Mouse (Mus musculus) ES-Bruce4 (cell line): ENCODE data around the gene Mllt3. TPM values are rescaled to one million over a fixed set of nuclear protein-coding genes. Genes with fewer than 3 reads are reported as not detected.

Experiments used
- H3K27ac ChIP-seq: 2 replicates; pipeline ENCODE4 v1.5.1; 2012; ENCODE audit warnings: low read length, inconsistent platforms; ENCODE audit not compliant: insufficient read depth
- H3K27me3 ChIP-seq: 2 replicates; pipeline ENCODE4 v1.6.1; 2012; ENCODE audit warnings: mild to moderate bottlenecking, low read length, inconsistent platforms; ENCODE audit not compliant: control insufficient read depth, poor library complexity, insufficient read depth, severe bottlenecking
- H3K36me3 ChIP-seq: 2 replicates; pipeline ENCODE4 v1.6.1; 2012; ENCODE audit warnings: inconsistent platforms, mild to moderate bottlenecking, low read length, moderate library complexity; ENCODE audit not compliant: control insufficient read depth, poor library complexity, insufficient read depth, severe bottlenecking
- H3K4me1 ChIP-seq: one replicate; pipeline ENCODE4 v1.8.1; 2011; ENCODE audit warnings: low read length; ENCODE audit not compliant: control insufficient read depth, insufficient read depth
- H3K4me3 ChIP-seq: 2 replicates; pipeline ENCODE4 v1.5.1; 2011; ENCODE audit warnings: low read depth, mild to moderate bottlenecking, low read length
- H3K9ac ChIP-seq: 2 replicates; pipeline ENCODE4 v1.6.1; 2012; ENCODE audit warnings: low read depth, mild to moderate bottlenecking, inconsistent platforms; ENCODE audit not compliant: poor library complexity, severe bottlenecking
- H3K9me3 ChIP-seq: replicated peaks from 2 replicates; pipeline ENCODE4 v1.6.1; 2012; ENCODE audit warnings: mild to moderate bottlenecking, low read length, inconsistent platforms; ENCODE audit not compliant: control insufficient read depth, poor library complexity, insufficient read depth, severe bottlenecking
- CTCF ChIP-seq: IDR thresholded peaks from one replicate; pipeline ENCODE4 v1.8.1; 2011; ENCODE audit warnings: low read depth, low read length
- EP300 ChIP-seq: IDR thresholded peaks from 2 replicates; pipeline ENCODE4 v1.6.1; 2011; ENCODE audit warnings: low read depth, low read length; ENCODE audit not compliant: insufficient read depth
- POLR2A ChIP-seq: IDR thresholded peaks from one replicate; pipeline ENCODE4 v1.8.1; 2011; ENCODE audit warnings: low read length; ENCODE audit not compliant: insufficient read depth
- polyA plus RNA-seq: library from polyadenylated mRNA; stranded (reverse); fragments of >200 nt; gene quantifications from 2 replicates; pipeline ENCODE4 v1.2.4, GENCODE M21; 2011; ENCODE audit warnings: low read depth; ENCODE audit not compliant: missing spikeins, insufficient read depth, insufficient read length

Mllt3 gene
- polyA plus RNA-seq, 1 experiment, result 19.2 TPM

GRCm38 (mm10) chr4:87830794-87831306 lies 202.3 kb downstream of the Mllt3 start:
- H3K9me3 ChIP-seq, result no peaks in the 10 kb centered on the region
- H3K27ac ChIP-seq, result no peak overlapping the region
- no peaks in the 10 kb centered on the region for H3K27me3 ChIP-seq
- no peak overlapping the region for H3K4me3 ChIP-seq
- no peak for TF ChIP-seq POLR2A
- TF ChIP-seq CTCF, result no peak
- no peak for TF ChIP-seq EP300
- no peaks in the 10 kb centered on the region for H3K4me1 ChIP-seq
- H3K36me3 ChIP-seq, result no peaks in the 10 kb centered on the region
- no peak overlapping the region for H3K9ac ChIP-seq

GRCm38 (mm10) chr4:87829426-87830063 lies 203.6 kb downstream of the Mllt3 start:
- TF ChIP-seq CTCF, result no peak
- TF ChIP-seq EP300, result no peak
- TF ChIP-seq POLR2A, result no peak
- no peak overlapping the region for H3K27ac ChIP-seq

GRCm38 (mm10) chr4:87826336-87826735 lies 206.8 kb downstream of the Mllt3 start:
- no peaks in the 10 kb centered on the region for H3K4me1 ChIP-seq
- no peak overlapping the region for H3K27ac ChIP-seq
- H3K36me3 ChIP-seq, result no peaks in the 10 kb centered on the region
- no peak overlapping the region for H3K4me3 ChIP-seq
- no peak overlapping the region for H3K9ac ChIP-seq
- no peaks in the 10 kb centered on the region for H3K9me3 ChIP-seq
- TF ChIP-seq CTCF (no peak), EP300 (no peak), POLR2A (no peak)
- no peaks in the 10 kb centered on the region for H3K27me3 ChIP-seq

More at GRCm38 (mm10) chr4:87829426-87830063, 203.6 kb downstream of the Mllt3 start:
- H3K36me3 ChIP-seq, result no peaks in the 10 kb centered on the region
- no peaks in the 10 kb centered on the region for H3K4me1 ChIP-seq
- no peaks in the 10 kb centered on the region for H3K27me3 ChIP-seq
- H3K4me3 ChIP-seq, result no peak overlapping the region
- no peaks in the 10 kb centered on the region for H3K9me3 ChIP-seq
- no peak overlapping the region for H3K9ac ChIP-seq

GRCm38 (mm10) chr4:87823623-87824022 lies 209.5 kb downstream of the Mllt3 start:
- TF ChIP-seq EP300 (no peak), CTCF (no peak), POLR2A (no peak)
- H3K36me3 ChIP-seq, result no peaks in the 10 kb centered on the region
- no peaks in the 10 kb centered on the region for H3K9me3 ChIP-seq
- no peak overlapping the region for H3K27ac ChIP-seq
- no peak overlapping the region for H3K9ac ChIP-seq
- no peak overlapping the region for H3K4me3 ChIP-seq
- no peaks in the 10 kb centered on the region for H3K27me3 ChIP-seq
- no peaks in the 10 kb centered on the region for H3K4me1 ChIP-seq

- no peaks in the 10 kb centered on the region for H3K9me3 ChIP-seq
- no peaks in the 10 kb centered on the region for H3K27me3 ChIP-seq
- TF ChIP-seq EP300 (no peak), POLR2A (no peak), CTCF (no peak)
- H3K4me1 ChIP-seq, result no peaks in the 10 kb centered on the region
- no peak overlapping the region for H3K27ac ChIP-seq
- no peaks in the 10 kb centered on the region for H3K36me3 ChIP-seq
- H3K9ac ChIP-seq, result no peak overlapping the region
- H3K4me3 ChIP-seq, result no peak overlapping the region
These were observed 210.0 kb downstream of the Mllt3 start for GRCm38 (mm10) chr4:87823191-87823590.

GRCm38 (mm10) chr4:87820911-87821310 lies 212.3 kb downstream of the Mllt3 start:
- no peak for TF ChIP-seq POLR2A
- TF ChIP-seq CTCF, result no peak
- no peak for TF ChIP-seq EP300
- no peak overlapping the region for H3K4me3 ChIP-seq

More at GRCm38 (mm10) chr4:87820911-87821310, 212.3 kb downstream of the Mllt3 start:
- no peaks in the 10 kb centered on the region for H3K9me3 ChIP-seq
- H3K4me1 ChIP-seq, result no peaks in the 10 kb centered on the region
- no peaks in the 10 kb centered on the region for H3K27me3 ChIP-seq
- no peaks in the 10 kb centered on the region for H3K36me3 ChIP-seq
- H3K9ac ChIP-seq, result no peak overlapping the region
- H3K27ac ChIP-seq, result no peak overlapping the region
